ENCODE assay signal across 12 mouse cellular contexts in the genomic region with DNA sequence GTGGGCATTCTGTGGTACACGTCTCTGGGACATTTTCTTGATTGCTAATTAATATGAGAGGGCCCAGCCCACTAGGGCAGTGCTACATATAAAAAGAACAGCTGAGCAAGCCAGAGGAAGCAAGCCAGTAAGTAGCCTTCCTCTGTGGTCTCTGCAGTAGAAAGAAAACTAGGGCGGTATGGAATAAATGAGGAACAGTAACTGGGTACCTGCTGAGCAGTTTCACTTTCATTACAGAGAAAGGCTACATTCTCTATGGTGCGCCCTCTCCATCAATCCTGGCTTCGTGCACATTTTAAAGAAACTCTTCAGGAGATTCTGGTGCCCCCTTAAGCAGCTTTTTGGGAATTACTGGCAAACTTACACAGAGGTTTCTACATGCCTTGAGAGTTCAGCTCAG. TPM values are rescaled to one million over a fixed set of nuclear protein-coding genes. Genes with fewer than 3 reads are reported as not detected.
DNase-seq lines count a peak whose midpoint lies in the region; ATAC-seq lines count a peak whose summit lies in the region.
"Had no signal": no experiment of that assay in that cellular context is flagged by ENCODE, and none has a peak within 500 bp of the region (broad histone marks: within the 10 kb centered on the region; RNA-seq: fewer than 3 reads in every experiment).

No protein-coding gene starts in this region.

- no peak overlapping the region for H3K27ac ChIP-seq in midbrain, embryonic 11.5 days (ENCODE audit: low read depth, low read length)
- no peak overlapping the region for H3K27ac ChIP-seq in midbrain, embryonic 10.5 days (replicated peaks)
- peak overlapping the region; percentile 34; the same call in 1 of the 2 replicates for H3K27ac ChIP-seq in forebrain, embryonic 16.5 days (ENCODE audit: low read length)
- H3K27ac ChIP-seq: heart, embryonic 10.5 days had no signal

- H3K27me3 ChIP-seq in midbrain, embryonic 11.5 days (ENCODE audit: control insufficient read depth, insufficient read depth, low read length): no peaks in the 10 kb centered on the region
- no peaks in the 10 kb centered on the region for H3K27me3 ChIP-seq in midbrain, embryonic 10.5 days (ENCODE audit: low read depth, poor library complexity, severe bottlenecking)
- H3K27me3 ChIP-seq in forebrain, embryonic 16.5 days (replicated peaks; ENCODE audit: control insufficient read depth, insufficient read depth, low read length): no peaks in the 10 kb centered on the region

- H3K36me3 ChIP-seq in midbrain, embryonic 11.5 days (ENCODE audit: control insufficient read depth, insufficient read depth, low read length): no peaks in the 10 kb centered on the region
- no peaks in the 10 kb centered on the region for H3K36me3 ChIP-seq in midbrain, embryonic 10.5 days
- H3K36me3 ChIP-seq in forebrain, embryonic 16.5 days (ENCODE audit: control insufficient read depth, insufficient read depth): no peaks in the 10 kb centered on the region
- H3K36me3 ChIP-seq: heart, embryonic 10.5 days had no signal

- peak; percentile 10; the same call in 1 of the 2 replicates for ATAC-seq in frontal cortex, adult (ENCODE audit: low TSS enrichment)
- ATAC-seq in midbrain, embryonic 11.5 days (ENCODE audit: low FRiP score): no peak
- ATAC-seq in forebrain, embryonic 16.5 days: no peak

- DNase-seq in frontal cortex, postnatal 36 days (ENCODE audit: low spot score in 2 of 2): no peak
- DNase-seq in midbrain, embryonic 11.5 days (ENCODE audit: low spot score, missing footprints): peak; percentile 54
- no peak for DNase-seq in midbrain, embryonic 10.5 days (ENCODE audit: low spot score)
- peak; percentile 47 for DNase-seq in naive thymus-derived CD4-positive, alpha-beta T cell, adult 2 months (ENCODE audit: low read depth)
- no peak for DNase-seq in adrenal gland, postnatal 14 days
- DNase-seq in ovary, postnatal 10 days (ENCODE audit: low spot score): no peak
- DNase-seq: kidney, postnatal 4 days; lung, postnatal 36 days had no signal

- H3K4me3 ChIP-seq in midbrain, embryonic 11.5 days (ENCODE audit: low read depth, low read length): no peak overlapping the region
- no peak overlapping the region for H3K4me3 ChIP-seq in midbrain, embryonic 10.5 days
- H3K4me3 ChIP-seq in forebrain, embryonic 16.5 days (replicated peaks; ENCODE audit: low read length): no peak overlapping the region
- H3K4me3 ChIP-seq: heart, embryonic 10.5 days had no signal

- WGBS in midbrain, embryonic 11.5 days: 73% methylated on average over 4 of the region's 4 CpGs
- WGBS in midbrain, embryonic 10.5 days: 71% methylated on average over 4 of the region's 4 CpGs
- 19% methylated on average over 4 of the region's 4 CpGs for WGBS in forebrain, embryonic 16.5 days

- H3K4me1 ChIP-seq in midbrain, embryonic 11.5 days (ENCODE audit: control insufficient read depth, insufficient read depth, low read length): peaks cover 5% of the 10 kb centered on the region
- H3K4me1 ChIP-seq in midbrain, embryonic 10.5 days: peaks cover 26% of the 10 kb centered on the region
- peaks cover 39% of the 10 kb centered on the region for H3K4me1 ChIP-seq in forebrain, embryonic 16.5 days (replicated peaks; ENCODE audit: control insufficient read depth, insufficient read depth, low read length)

- H3K9ac ChIP-seq in midbrain, embryonic 11.5 days (ENCODE audit: low read length): no peak overlapping the region
- peak overlapping the region; percentile 17; the same call in 1 of the 2 replicates for H3K9ac ChIP-seq in forebrain, embryonic 16.5 days (replicated peaks; ENCODE audit: low read depth, low read length)

- H3K4me2 ChIP-seq in midbrain, embryonic 11.5 days: no peak overlapping the region
- H3K4me2 ChIP-seq in forebrain, embryonic 16.5 days (ENCODE audit: low read length): no peak overlapping the region

- H3K9me3 ChIP-seq in midbrain, embryonic 11.5 days (ENCODE audit: control insufficient read depth, low read length): no peaks in the 10 kb centered on the region
- no peaks in the 10 kb centered on the region for H3K9me3 ChIP-seq in midbrain, embryonic 10.5 days (replicated peaks)
- H3K9me3 ChIP-seq in forebrain, embryonic 16.5 days (ENCODE audit: control insufficient read depth, low read length): no peaks in the 10 kb centered on the region
- H3K9me3 ChIP-seq: heart, embryonic 10.5 days had no signal

RNA-seq across cellular contexts. Expression of a gene that starts 47.1 kb away (rescaled TPM):
- 12.1 and 12.8 TPM in 2 replicates for polyA plus RNA-seq in midbrain, embryonic 11.5 days (2014; fragmentation: Nextera tagmentation; extraction: Ambion mirVana)
- polyA plus RNA-seq in midbrain, embryonic 10.5 days (2016; fragmentation: Nextera tagmentation; extraction: Ambion mirVana): 17.6 and 26.2 TPM in 2 replicates
- 56.5 and 62.0 TPM in 2 replicates for polyA plus RNA-seq in forebrain, embryonic 16.5 days (2015; fragmentation: Nextera tagmentation; extraction: Ambion mirVana)
- 55.9 and 65.0 TPM in 2 replicates for total RNA-seq in adrenal gland, postnatal 14 days (2021)

RNA-seq across cellular contexts. Expression of a gene that starts 47.5 kb away (rescaled TPM):
- 2.0 and 2.4 TPM in 2 replicates for polyA plus RNA-seq in midbrain, embryonic 11.5 days (2014; fragmentation: Nextera tagmentation; extraction: Ambion mirVana)
- 1.7 and 1.8 TPM in 2 replicates for polyA plus RNA-seq in midbrain, embryonic 10.5 days (2016; fragmentation: Nextera tagmentation; extraction: Ambion mirVana)
- 4.6 and 4.7 TPM in 2 replicates for polyA plus RNA-seq in forebrain, embryonic 16.5 days (2015; fragmentation: Nextera tagmentation; extraction: Ambion mirVana)
- total RNA-seq in adrenal gland, postnatal 14 days (2021): 1.6 TPM in 2 replicates
- polyA plus RNA-seq: C2C12 had no signal

Comparison
In these comparisons a context has a peak if more than half of its experiments do, and no peak if none do; other contexts are left out.
1. DNase-seq: peak in midbrain, embryonic 11.5 days (single experiment) and naive thymus-derived CD4-positive, alpha-beta T cell, adult 2 months (single experiment); none in frontal cortex, postnatal 36 days (0 of 2), midbrain, embryonic 10.5 days (single experiment), adrenal gland, postnatal 14 days (single experiment) and ovary, postnatal 10 days (single experiment).